Mouse (Mus musculus) G1E (cell line): Measurements from ENCODE around the gene Krtap6-1. TPM values are rescaled to one million over a fixed set of nuclear protein-coding genes. Genes with fewer than 3 reads are reported as not detected.

Experiments used
- polyA plus RNA-seq: library from polyadenylated mRNA; stranded (reverse); fragments of >175 nt; gene quantifications from 2 replicates; pipeline ENCODE4 v1.2.3, GENCODE M21; 2012
- total RNA-seq, 2 experiments: library from RNA; stranded (forward) in 1 of 2; stranded (reverse) in 1 of 2; fragments of 200-1000 nt in 1 of 2; fragments of >200 nt in 1 of 2; fragmentation: Nextera tagmentation in 1 of 2; gene quantifications; 2 replicates each; pipeline ENCODE4 v1.2.3; 2014 to 2017

Krtap6-1 gene
- total and polyA plus RNA-seq, 3 experiments = not detected

Other genes starting within 250 kb of the Krtap6-1 start
Only the 20 nearest of the 22 such genes appear.
- not detected in 2 replicates for gene Krtap14, start 205.6 kb upstream of the Krtap6-1 start, total RNA-seq (2014; fragmentation: Nextera tagmentation)
- 0.17 TPM in 1 of 2 replicates, not detected in the other for gene Krtap14, start 205.6 kb upstream of the Krtap6-1 start, total RNA-seq (2017)
- not detected in 2 replicates for gene Krtap14, start 205.6 kb upstream of the Krtap6-1 start, polyA plus RNA-seq
- not detected in 2 replicates for gene Krtap19-1, start 162.3 kb upstream of the Krtap6-1 start, total RNA-seq (2014; fragmentation: Nextera tagmentation)
- not detected in 2 replicates for gene Krtap19-1, start 162.3 kb upstream of the Krtap6-1 start, total RNA-seq (2017)
- gene Krtap19-1, start 162.3 kb upstream of the Krtap6-1 start, polyA plus RNA-seq = not detected in 2 replicates
- not detected in 2 replicates for gene Krtap19-2, start 157.4 kb upstream of the Krtap6-1 start, total RNA-seq (2014; fragmentation: Nextera tagmentation)
- gene Krtap19-2, start 157.4 kb upstream of the Krtap6-1 start, total RNA-seq (2017) = not detected in 2 replicates
- not detected in 2 replicates for gene Krtap19-2, start 157.4 kb upstream of the Krtap6-1 start, polyA plus RNA-seq
- gene Krtap19-3, start 153.7 kb upstream of the Krtap6-1 start, total RNA-seq (2014; fragmentation: Nextera tagmentation) = not detected in 2 replicates
- not detected in 2 replicates for gene Krtap19-3, start 153.7 kb upstream of the Krtap6-1 start, total RNA-seq (2017)
- gene Krtap19-3, start 153.7 kb upstream of the Krtap6-1 start, polyA plus RNA-seq = not detected in 2 replicates
- gene Krtap19-4, start 146.6 kb upstream of the Krtap6-1 start, total RNA-seq (2014; fragmentation: Nextera tagmentation) = not detected in 2 replicates
- not detected in 2 replicates for gene Krtap19-4, start 146.6 kb upstream of the Krtap6-1 start, total RNA-seq (2017)
- gene Krtap19-4, start 146.6 kb upstream of the Krtap6-1 start, polyA plus RNA-seq = not detected in 2 replicates
- not detected in 2 replicates for gene Krtap19-5, start 135.2 kb upstream of the Krtap6-1 start, total RNA-seq (2014; fragmentation: Nextera tagmentation)
- gene Krtap19-5, start 135.2 kb upstream of the Krtap6-1 start, total RNA-seq (2017) = not detected in 2 replicates
- not detected in 2 replicates for gene Krtap19-5, start 135.2 kb upstream of the Krtap6-1 start, polyA plus RNA-seq
- gene Krtap19-9b, start 99.4 kb upstream of the Krtap6-1 start, total RNA-seq (2014; fragmentation: Nextera tagmentation) = not detected in 2 replicates
- gene Krtap19-9b, start 99.4 kb upstream of the Krtap6-1 start, total RNA-seq (2017) = not detected in 2 replicates
- gene Krtap19-9b, start 99.4 kb upstream of the Krtap6-1 start, polyA plus RNA-seq = not detected in 2 replicates
- not detected in 2 replicates for gene Krtap16-3, start 68.8 kb upstream of the Krtap6-1 start, total RNA-seq (2014; fragmentation: Nextera tagmentation)
- gene Krtap16-3, start 68.8 kb upstream of the Krtap6-1 start, total RNA-seq (2017) = 0.23 TPM in 1 of 2 replicates, not detected in the other
- gene Krtap16-3, start 68.8 kb upstream of the Krtap6-1 start, polyA plus RNA-seq = not detected in 2 replicates
- gene Krtap22-2, start 20.9 kb upstream of the Krtap6-1 start, total RNA-seq (2014; fragmentation: Nextera tagmentation) = not detected in 2 replicates
- gene Krtap22-2, start 20.9 kb upstream of the Krtap6-1 start, total RNA-seq (2017) = 1.0 TPM in 1 of 2 replicates, not detected in the other
- gene Krtap22-2, start 20.9 kb upstream of the Krtap6-1 start, polyA plus RNA-seq = not detected in 2 replicates
- not detected in 2 replicates for gene Gm10229, start 16.4 kb upstream of the Krtap6-1 start, total RNA-seq (2014; fragmentation: Nextera tagmentation)
- not detected in 2 replicates for gene Gm10229, start 16.4 kb upstream of the Krtap6-1 start, total RNA-seq (2017)
- gene Gm10229, start 16.4 kb upstream of the Krtap6-1 start, polyA plus RNA-seq = not detected in 2 replicates
- not detected in 2 replicates for gene Gm10228, start 9.8 kb downstream of the Krtap6-1 start, total RNA-seq (2014; fragmentation: Nextera tagmentation)
- not detected in 2 replicates for gene Gm10228, start 9.8 kb downstream of the Krtap6-1 start, total RNA-seq (2017)
- gene Gm10228, start 9.8 kb downstream of the Krtap6-1 start, polyA plus RNA-seq = not detected in 2 replicates
- gene Krtap6-5, start 16.2 kb downstream of the Krtap6-1 start, total RNA-seq (2014; fragmentation: Nextera tagmentation) = not detected in 2 replicates
- not detected in 2 replicates for gene Krtap6-5, start 16.2 kb downstream of the Krtap6-1 start, total RNA-seq (2017)
- not detected in 2 replicates for gene Krtap6-5, start 16.2 kb downstream of the Krtap6-1 start, polyA plus RNA-seq
- not detected in 2 replicates for gene 1110025L11Rik, start 32.3 kb downstream of the Krtap6-1 start, total RNA-seq (2014; fragmentation: Nextera tagmentation)
- gene 1110025L11Rik, start 32.3 kb downstream of the Krtap6-1 start, total RNA-seq (2017) = not detected in 2 replicates
- not detected in 2 replicates for gene 1110025L11Rik, start 32.3 kb downstream of the Krtap6-1 start, polyA plus RNA-seq
- not detected in 2 replicates for gene Krtap6-3, start 52.3 kb downstream of the Krtap6-1 start, total RNA-seq (2014; fragmentation: Nextera tagmentation)
- 0.44 TPM in 1 of 2 replicates, not detected in the other for gene Krtap6-3, start 52.3 kb downstream of the Krtap6-1 start, total RNA-seq (2017)
- not detected in 2 replicates for gene Krtap6-3, start 52.3 kb downstream of the Krtap6-1 start, polyA plus RNA-seq
- not detected in 2 replicates for gene Gm6358, start 109.2 kb downstream of the Krtap6-1 start, total RNA-seq (2014; fragmentation: Nextera tagmentation)
- not detected in 2 replicates for gene Gm6358, start 109.2 kb downstream of the Krtap6-1 start, total RNA-seq (2017)
- not detected in 2 replicates for gene Gm6358, start 109.2 kb downstream of the Krtap6-1 start, polyA plus RNA-seq
- gene Gm10061, start 119.4 kb downstream of the Krtap6-1 start, total RNA-seq (2014; fragmentation: Nextera tagmentation) = not detected in 2 replicates
- 0.49 TPM in 1 of 2 replicates, not detected in the other for gene Gm10061, start 119.4 kb downstream of the Krtap6-1 start, total RNA-seq (2017)
- gene Gm10061, start 119.4 kb downstream of the Krtap6-1 start, polyA plus RNA-seq = not detected in 2 replicates
- gene Gm9789, start 126.3 kb downstream of the Krtap6-1 start, total RNA-seq (2014; fragmentation: Nextera tagmentation) = not detected in 2 replicates
- not detected in 2 replicates for gene Gm9789, start 126.3 kb downstream of the Krtap6-1 start, total RNA-seq (2017)
- gene Gm9789, start 126.3 kb downstream of the Krtap6-1 start, polyA plus RNA-seq = not detected in 2 replicates
- not detected in 2 replicates for gene Gm7735, start 137.8 kb downstream of the Krtap6-1 start, total RNA-seq (2014; fragmentation: Nextera tagmentation)
- gene Gm7735, start 137.8 kb downstream of the Krtap6-1 start, total RNA-seq (2017) = not detected in 2 replicates
- gene Gm7735, start 137.8 kb downstream of the Krtap6-1 start, polyA plus RNA-seq = not detected in 2 replicates
- gene 1110057P08Rik, start 143.0 kb downstream of the Krtap6-1 start, total RNA-seq (2014; fragmentation: Nextera tagmentation) = not detected in 2 replicates
- not detected in 2 replicates for gene 1110057P08Rik, start 143.0 kb downstream of the Krtap6-1 start, total RNA-seq (2017)
- not detected in 2 replicates for gene 1110057P08Rik, start 143.0 kb downstream of the Krtap6-1 start, polyA plus RNA-seq
- gene Krtap20-2, start 174.2 kb downstream of the Krtap6-1 start, total RNA-seq (2014; fragmentation: Nextera tagmentation) = not detected in 2 replicates
- not detected in 2 replicates for gene Krtap20-2, start 174.2 kb downstream of the Krtap6-1 start, total RNA-seq (2017)
- gene Krtap20-2, start 174.2 kb downstream of the Krtap6-1 start, polyA plus RNA-seq = not detected in 2 replicates